Mouse (Mus musculus) myocyte (in vitro differentiated cells): ENCODE data around the gene Lamc2.

ENCODE experiments used
- CEBPB ChIP-seq: IDR thresholded peaks from 2 replicates; pipeline ENCODE4 v1.6.1; 2011; ENCODE audit warnings: mild to moderate bottlenecking, moderate library complexity; ENCODE audit not compliant: poor library complexity, insufficient read depth, severe bottlenecking
- E2F4 ChIP-seq: IDR thresholded peaks from one replicate; pipeline ENCODE4 v1.6.1; 2011; ENCODE audit warnings: mild to moderate bottlenecking, control low read depth, moderate library complexity; ENCODE audit not compliant: insufficient read depth
- MAX ChIP-seq: IDR thresholded peaks from one replicate; pipeline ENCODE4 v1.6.1; 2011; ENCODE audit warnings: low read depth, mild to moderate bottlenecking, control low read depth
- MYOD1 ChIP-seq, 3 experiments: IDR thresholded peaks; one replicate each; pipeline ENCODE4 v1.6.1; 2011; ENCODE audit warnings: control low read depth in 2 of 3, low read depth in 2 of 3, mild to moderate bottlenecking in 2 of 3, moderate library complexity in 1 of 3; ENCODE audit not compliant: insufficient read length in 2 of 3, control insufficient read depth in 1 of 3
- POLR2A ChIP-seq: IDR thresholded peaks from one replicate; pipeline ENCODE4 v1.6.1; 2011; ENCODE audit warnings: low read depth, mild to moderate bottlenecking, control low read depth, moderate library complexity; ENCODE audit not compliant: insufficient read length
- POLR2AphosphoS2 ChIP-seq: IDR thresholded peaks from one replicate; pipeline ENCODE4 v1.6.1; 2011; ENCODE audit warnings: low read depth, control low read depth; ENCODE audit not compliant: insufficient read length
- REST ChIP-seq: IDR thresholded peaks from one replicate; pipeline ENCODE4 v1.6.1; 2011; ENCODE audit warnings: mild to moderate bottlenecking, control low read depth, moderate library complexity; ENCODE audit not compliant: insufficient read depth, insufficient read length
- SRF ChIP-seq: IDR thresholded peaks from one replicate; pipeline ENCODE4 v1.6.1; 2011; ENCODE audit warnings: low read depth; ENCODE audit not compliant: control insufficient read depth, insufficient read length
- TCF12 ChIP-seq: IDR thresholded peaks from one replicate; pipeline ENCODE4 v1.6.1; 2011; ENCODE audit warnings: mild to moderate bottlenecking, control low read depth; ENCODE audit not compliant: poor library complexity, insufficient read depth, severe bottlenecking
- USF1 ChIP-seq: IDR thresholded peaks from one replicate; pipeline ENCODE4 v1.6.1; 2011; ENCODE audit warnings: low read depth, mild to moderate bottlenecking, control low read depth, moderate library complexity

- no peak for TF ChIP-seq POLR2A
- TF ChIP-seq POLR2AphosphoS2: no peak
- no peak for TF ChIP-seq MAX
- no peak for TF ChIP-seq USF1
- no peak for TF ChIP-seq E2F4
- no peak for TF ChIP-seq TCF12
- no peak for TF ChIP-seq SRF
- TF ChIP-seq MYOD1 (IDR thresholded peaks at IDR 0.05; ENCODE audit: control insufficient read depth in 1 of 3, insufficient read length in 2 of 3, low read depth in 2 of 3): no peak
- TF ChIP-seq CEBPB: no peak
- no peak for TF ChIP-seq REST
Observed at GRCm38 (mm10) chr1:153231681-153232080, 45.4 kb upstream of the Lamc2 start.
